Mouse (Mus musculus): ENCODE data around the gene Dcst1. TPM values are rescaled to one million over a fixed set of nuclear protein-coding genes. Genes with fewer than 3 reads are reported as not detected.

Gene Dcst1
- polyA plus RNA-seq, 1 experiment from 2014 or later, result 0.37 TPM

DNA sequence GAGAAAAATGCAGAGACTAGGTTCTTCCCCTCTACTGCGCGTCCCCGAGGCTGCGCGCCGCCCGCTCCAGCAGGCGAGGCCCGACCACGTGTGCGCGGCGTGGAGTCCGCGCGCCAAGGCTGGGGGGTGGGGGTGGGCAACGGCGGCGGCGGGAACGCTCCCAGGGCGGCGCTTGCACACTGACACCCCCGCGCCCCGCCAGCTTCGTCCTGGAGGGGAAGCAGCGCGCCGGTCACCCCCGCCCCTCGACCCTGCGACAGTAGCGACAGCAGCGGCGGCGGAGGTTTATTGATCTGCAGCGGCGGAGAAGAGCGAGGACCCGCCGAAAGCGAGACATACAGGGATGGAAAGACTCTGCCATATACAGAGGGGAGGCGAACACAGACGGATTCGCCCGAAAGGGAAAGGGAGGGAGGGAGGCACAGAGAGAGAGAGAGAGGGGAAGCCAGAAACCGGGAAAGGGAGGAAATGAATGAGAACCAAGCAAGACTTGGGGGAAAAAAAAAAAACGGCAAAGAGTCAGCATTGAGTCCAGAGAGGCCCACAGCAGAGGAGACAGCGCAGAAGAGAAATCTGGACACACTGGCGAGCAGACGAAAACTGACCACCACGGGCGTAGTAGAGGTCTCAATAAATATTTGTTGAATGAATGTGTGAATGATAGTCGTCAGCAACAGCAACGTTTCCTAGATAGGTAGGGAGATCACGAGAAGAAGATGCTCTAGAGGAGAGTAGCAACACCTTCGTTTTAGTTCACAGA is 45.3 kb downstream of the Dcst1 start:
- WGBS, result 4% methylated on average over 55 of the region's 58 CpGs
- Histone ChIP-seq H3K4me1 (ENCODE audit: control insufficient read depth, insufficient read depth, low read length) (peaks cover 59% of the 10 kb centered on the region), H3K36me3 (ENCODE audit: control insufficient read depth, insufficient read depth, low read length) (no peaks in the 10 kb centered on the region), H3K4me3 (ENCODE audit: low read depth, low read length) (peak overlapping the region; percentile 70), H3K27me3 (ENCODE audit: control insufficient read depth, insufficient read depth, low read length) (peaks cover 32% of the 10 kb centered on the region), H3K9ac (ENCODE audit: low read length) (peak overlapping the region; percentile 62), H3K9me3 (ENCODE audit: control insufficient read depth, low read length) (no peaks in the 10 kb centered on the region), H3K27ac (replicated peaks; ENCODE audit: low read depth, low read length) (no peak overlapping the region), H3K4me2 (ENCODE audit: low read depth, severe bottlenecking) (peak overlapping the region; percentile 98)
- DNase-seq (ENCODE audit: low spot score) (peak; percentile 61), ATAC-seq (ENCODE audit: insufficient number of reproducible peaks, low FRiP score, low TSS enrichment, low read depth) (no peak)

DNA sequence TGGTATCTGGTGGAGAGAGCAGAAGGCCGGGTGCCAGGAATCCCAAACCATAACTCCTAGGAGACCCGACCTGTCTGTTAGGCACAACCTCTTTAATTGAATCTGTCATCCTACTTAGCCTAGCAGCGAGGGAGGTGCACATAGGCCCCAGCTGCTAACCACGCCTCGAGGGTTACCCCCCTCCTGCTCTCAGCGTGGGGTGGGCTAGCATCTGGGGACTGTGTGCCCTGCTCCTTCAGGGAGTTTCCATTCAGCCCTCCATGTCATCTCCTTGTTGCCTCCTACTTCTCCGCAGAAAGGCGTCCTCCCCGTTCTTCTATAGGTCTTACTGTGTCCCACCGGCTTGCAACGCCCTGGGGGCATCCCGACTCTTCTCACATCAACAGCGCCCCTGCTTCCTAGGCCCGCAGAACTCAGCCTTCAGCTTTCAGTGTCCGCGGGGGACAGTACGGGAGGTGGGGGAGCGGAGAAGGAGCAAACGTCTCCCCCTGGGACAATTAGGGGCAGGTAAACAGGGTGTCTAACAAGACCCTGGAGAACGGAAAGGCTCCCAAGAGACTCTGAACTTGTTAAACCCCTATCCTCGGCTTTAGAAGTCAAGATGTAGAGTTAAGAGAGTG is 46.0 kb downstream of the Dcst1 start:
- DNase-seq (ENCODE audit: low spot score) (no peak), ATAC-seq (ENCODE audit: insufficient number of reproducible peaks, low FRiP score, low TSS enrichment, low read depth) (no peak)
- H3K9ac ChIP-seq (ENCODE audit: low read length), result peak overlapping the region; percentile 62
- H3K4me2 ChIP-seq (ENCODE audit: low read depth, severe bottlenecking), result peak overlapping the region; percentile 98
- H3K4me3 ChIP-seq (ENCODE audit: low read depth, low read length), result peak overlapping the region; percentile 70
- no peak overlapping the region for H3K27ac ChIP-seq (replicated peaks; ENCODE audit: low read depth, low read length)
- H3K36me3 ChIP-seq (ENCODE audit: control insufficient read depth, insufficient read depth, low read length), result no peaks in the 10 kb centered on the region
- H3K4me1 ChIP-seq (ENCODE audit: control insufficient read depth, insufficient read depth, low read length), result peaks cover 59% of the 10 kb centered on the region
- 10% methylated on average over 21 of the region's 21 CpGs for WGBS
- H3K27me3 ChIP-seq (ENCODE audit: control insufficient read depth, insufficient read depth, low read length), result peaks cover 32% of the 10 kb centered on the region
- H3K9me3 ChIP-seq (ENCODE audit: control insufficient read depth, low read length), result no peaks in the 10 kb centered on the region

DNA sequence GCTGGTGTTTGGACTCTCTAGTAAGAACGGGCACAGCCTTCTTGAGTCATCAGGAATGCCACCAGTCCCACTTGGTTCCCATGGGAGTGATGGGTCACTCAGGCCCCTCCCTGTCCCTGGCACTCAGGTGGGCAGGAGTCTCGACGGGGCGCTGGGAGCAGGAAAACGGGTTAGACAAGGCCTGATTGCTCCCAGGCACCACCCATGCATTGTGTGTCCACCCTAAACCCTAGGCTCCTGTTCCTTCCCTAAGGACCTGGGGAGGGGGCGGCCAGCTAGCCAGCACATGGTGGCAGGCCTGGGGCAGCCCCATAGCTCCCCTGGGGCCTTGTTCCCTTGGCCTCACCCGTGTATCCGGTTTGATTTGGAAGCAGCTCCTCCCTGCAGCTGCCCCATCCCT is 46.7 kb downstream of the Dcst1 start:
- Histone ChIP-seq H3K4me3 (ENCODE audit: low read depth, low read length) (no peak overlapping the region), H3K9me3 (ENCODE audit: control insufficient read depth, low read length) (no peaks in the 10 kb centered on the region), H3K4me2 (ENCODE audit: low read depth, severe bottlenecking) (no peak overlapping the region), H3K4me1 (ENCODE audit: control insufficient read depth, insufficient read depth, low read length) (peaks cover 59% of the 10 kb centered on the region), H3K27me3 (ENCODE audit: control insufficient read depth, insufficient read depth, low read length) (peaks cover 32% of the 10 kb centered on the region), H3K27ac (replicated peaks; ENCODE audit: low read depth, low read length) (no peak overlapping the region), H3K36me3 (ENCODE audit: control insufficient read depth, insufficient read depth, low read length) (no peaks in the 10 kb centered on the region), H3K9ac (ENCODE audit: low read length) (no peak overlapping the region)
- no peak for ATAC-seq (ENCODE audit: insufficient number of reproducible peaks, low FRiP score, low TSS enrichment, low read depth)
- DNase-seq (ENCODE audit: low spot score), result no peak
- WGBS, result 72% methylated on average over 8 of the region's 8 CpGs

DNA sequence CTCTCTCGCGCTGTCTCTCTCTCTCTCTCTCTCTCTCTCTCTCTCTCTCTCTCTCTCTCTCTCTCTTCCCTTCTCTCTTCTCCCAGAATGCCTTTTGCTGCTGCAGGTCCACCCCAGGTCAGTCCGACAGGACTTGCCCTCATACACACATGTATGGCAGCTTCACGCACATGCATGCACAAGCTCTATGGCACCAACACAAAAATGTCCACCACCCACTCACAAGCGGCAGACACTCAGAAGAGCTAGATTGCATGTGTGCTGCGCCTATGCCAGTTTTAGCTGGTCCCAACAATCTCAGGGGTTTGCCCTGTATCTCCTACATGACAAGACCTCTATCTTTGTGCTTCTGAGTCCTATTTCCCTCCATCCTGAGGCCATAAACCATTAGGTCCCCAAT is 47.8 kb downstream of the Dcst1 start:
- no peak overlapping the region for H3K4me3 ChIP-seq (ENCODE audit: low read depth, low read length)
- H3K4me1 ChIP-seq (ENCODE audit: control insufficient read depth, insufficient read depth, low read length), result peaks cover 57% of the 10 kb centered on the region
- H3K27ac ChIP-seq (replicated peaks; ENCODE audit: low read depth, low read length), result no peak overlapping the region
- H3K9ac ChIP-seq (ENCODE audit: low read length), result no peak overlapping the region
- H3K9me3 ChIP-seq (ENCODE audit: control insufficient read depth, low read length), result no peaks in the 10 kb centered on the region
- DNase-seq (ENCODE audit: low spot score), result no peak
- peaks cover 32% of the 10 kb centered on the region for H3K27me3 ChIP-seq (ENCODE audit: control insufficient read depth, insufficient read depth, low read length)
- H3K36me3 ChIP-seq (ENCODE audit: control insufficient read depth, insufficient read depth, low read length), result no peaks in the 10 kb centered on the region
- ATAC-seq (ENCODE audit: insufficient number of reproducible peaks, low FRiP score, low TSS enrichment, low read depth), result no peak
- H3K4me2 ChIP-seq (ENCODE audit: low read depth, severe bottlenecking), result 0 out of 2 replicates have a peak overlapping the region, but pooled peaks have one; percentile 50
- 51% methylated on average over 6 of the region's 6 CpGs for WGBS

DNA sequence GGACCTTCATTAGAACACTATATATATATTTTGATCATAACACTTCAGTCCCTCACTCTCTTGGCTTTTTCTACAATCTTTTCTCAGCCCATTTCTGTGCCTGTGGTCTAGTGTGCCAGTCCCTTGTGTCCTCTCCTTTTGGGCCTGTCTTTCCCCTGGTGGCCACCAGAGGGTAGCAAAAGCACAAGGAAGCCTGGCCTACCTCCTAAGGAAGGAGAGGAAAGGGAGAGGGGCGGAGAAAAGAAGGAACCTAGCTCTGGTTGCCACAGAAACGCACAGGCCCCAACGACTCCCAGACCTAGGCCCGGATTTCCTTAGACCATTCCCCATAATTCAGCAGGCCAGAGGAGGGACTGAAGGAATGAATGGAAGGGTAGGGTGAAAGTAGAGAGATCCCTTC is 48.2 kb downstream of the Dcst1 start:
- H3K4me2 ChIP-seq (ENCODE audit: low read depth, severe bottlenecking), result 0 out of 2 replicates have a peak overlapping the region, but pooled peaks have one; percentile 50
- WGBS, result 0% methylated on average over 4 of the region's 4 CpGs
- no peak overlapping the region for H3K27ac ChIP-seq (replicated peaks; ENCODE audit: low read depth, low read length)
- H3K4me3 ChIP-seq (ENCODE audit: low read depth, low read length), result no peak overlapping the region
- peaks cover 32% of the 10 kb centered on the region for H3K27me3 ChIP-seq (ENCODE audit: control insufficient read depth, insufficient read depth, low read length)
- H3K9me3 ChIP-seq (ENCODE audit: control insufficient read depth, low read length), result 0 out of 2 replicates have a peak, but pooled peaks cover 2% of the 10 kb centered on the region
- DNase-seq (ENCODE audit: low spot score) (peak; percentile 89), ATAC-seq (ENCODE audit: insufficient number of reproducible peaks, low FRiP score, low TSS enrichment, low read depth) (peak; percentile 56)
- no peaks in the 10 kb centered on the region for H3K36me3 ChIP-seq (ENCODE audit: control insufficient read depth, insufficient read depth, low read length)
- peaks cover 55% of the 10 kb centered on the region for H3K4me1 ChIP-seq (ENCODE audit: control insufficient read depth, insufficient read depth, low read length)
- H3K9ac ChIP-seq (ENCODE audit: low read length), result no peak overlapping the region

DNA sequence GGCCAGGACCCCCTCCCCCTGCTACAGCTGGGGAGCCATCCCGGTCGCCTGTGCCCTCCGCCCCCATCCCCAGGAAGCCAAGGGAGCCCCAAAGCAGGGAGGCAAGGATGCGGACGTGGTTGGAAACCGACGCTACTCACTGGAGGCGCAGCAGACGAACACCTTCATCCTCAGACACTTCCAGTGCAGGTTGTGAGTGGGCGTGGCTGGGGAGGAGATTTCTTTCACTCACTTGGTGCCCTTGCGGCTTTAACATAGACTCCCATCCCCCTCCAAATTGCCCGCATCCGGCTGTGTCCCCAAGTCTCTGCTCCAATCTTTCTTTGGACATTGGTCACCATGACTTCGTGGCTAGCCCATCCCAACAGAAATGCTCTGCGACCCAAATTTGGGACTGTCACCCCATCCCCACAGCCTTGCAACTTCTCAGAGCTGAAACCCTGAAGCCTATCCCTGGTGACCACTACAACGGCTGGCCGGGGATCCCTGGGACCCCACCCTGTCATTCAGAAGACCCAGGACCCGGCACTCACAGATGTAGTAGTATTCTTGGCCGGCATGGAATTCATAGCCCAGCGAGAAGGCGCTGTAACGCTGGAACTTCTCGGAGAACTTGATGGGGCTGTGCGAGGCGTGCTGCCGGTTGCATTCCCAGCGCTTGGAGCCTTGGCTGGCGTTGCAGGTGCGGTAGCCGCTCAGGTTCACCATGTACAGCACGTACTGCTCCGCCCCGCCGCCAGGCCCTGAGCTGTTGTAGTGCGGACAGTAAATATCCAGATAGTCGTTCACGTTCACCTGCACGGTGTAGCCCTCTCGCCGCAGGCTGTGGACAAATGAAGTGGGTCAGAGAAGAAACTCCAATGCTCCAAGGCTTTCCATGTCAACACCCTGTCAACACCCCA is 48.9 kb downstream of the Dcst1 start:
- Histone ChIP-seq H3K27ac (replicated peaks; ENCODE audit: low read depth, low read length) (no peak overlapping the region), H3K4me2 (ENCODE audit: low read depth, severe bottlenecking) (peak overlapping the region; percentile 50), H3K4me1 (ENCODE audit: control insufficient read depth, insufficient read depth, low read length) (peaks cover 48% of the 10 kb centered on the region), H3K9me3 (ENCODE audit: control insufficient read depth, low read length) (0 out of 2 replicates have a peak, but pooled peaks cover 3% of the 10 kb centered on the region), H3K9ac (ENCODE audit: low read length) (0 out of 2 replicates have a peak overlapping the region, but pooled peaks have one; percentile 0), H3K36me3 (ENCODE audit: control insufficient read depth, insufficient read depth, low read length) (no peaks in the 10 kb centered on the region), H3K27me3 (ENCODE audit: control insufficient read depth, insufficient read depth, low read length) (peaks cover 27% of the 10 kb centered on the region), H3K4me3 (ENCODE audit: low read depth, low read length) (peak overlapping the region; percentile 12; the same call in 1 of the 2 replicates)
- WGBS, result 14% methylated on average over 40 of the region's 40 CpGs
- no peak for DNase-seq (ENCODE audit: low spot score)
- no peak for ATAC-seq (ENCODE audit: insufficient number of reproducible peaks, low FRiP score, low TSS enrichment, low read depth)

DNA sequence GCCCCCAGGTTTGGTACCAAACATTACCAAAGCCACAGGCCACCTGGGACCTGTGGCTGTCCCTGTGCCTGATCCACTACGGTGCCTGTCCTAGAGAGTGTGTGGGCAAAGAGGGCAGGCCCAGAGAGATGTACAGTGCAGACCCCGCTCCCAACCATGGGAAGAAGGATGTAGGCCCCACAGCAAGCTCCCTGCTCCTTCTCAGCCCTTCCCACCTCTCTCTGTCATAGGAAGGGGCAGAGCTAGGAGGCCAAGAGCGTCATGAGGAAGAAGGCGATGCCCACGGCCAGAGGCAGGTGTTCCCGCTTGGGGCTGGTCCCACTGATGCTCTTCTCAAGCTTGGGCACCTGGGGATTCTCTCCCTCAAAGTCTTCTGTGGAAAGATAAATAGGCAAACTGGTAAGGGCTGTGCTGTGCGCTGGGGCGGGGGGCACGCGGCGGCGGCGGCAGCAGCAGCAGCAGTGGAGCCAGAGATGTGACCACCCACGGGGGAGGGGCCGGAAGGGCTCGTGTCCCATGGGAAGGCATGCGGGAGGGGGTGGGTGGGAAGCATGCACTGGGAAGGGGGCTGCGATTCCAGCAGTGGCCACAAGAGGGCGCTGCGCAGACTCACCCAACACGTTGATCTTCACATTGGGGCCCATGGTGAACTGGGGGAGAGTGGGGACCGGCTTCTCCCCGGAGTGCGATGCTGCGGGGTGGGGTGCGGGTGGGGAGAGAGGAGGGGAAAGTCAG is 49.7 kb downstream of the Dcst1 start:
- Histone ChIP-seq H3K4me2 (ENCODE audit: low read depth, severe bottlenecking) (peak overlapping the region; percentile 50), H3K4me3 (ENCODE audit: low read depth, low read length) (peak overlapping the region; percentile 21), H3K27me3 (ENCODE audit: control insufficient read depth, insufficient read depth, low read length) (peaks cover 20% of the 10 kb centered on the region), H3K9me3 (ENCODE audit: control insufficient read depth, low read length) (0 out of 2 replicates have a peak, but pooled peaks cover 3% of the 10 kb centered on the region), H3K36me3 (ENCODE audit: control insufficient read depth, insufficient read depth, low read length) (no peaks in the 10 kb centered on the region), H3K4me1 (ENCODE audit: control insufficient read depth, insufficient read depth, low read length) (peaks cover 42% of the 10 kb centered on the region), H3K9ac (ENCODE audit: low read length) (peak overlapping the region; percentile 17; the same call in 1 of the 2 replicates), H3K27ac (replicated peaks; ENCODE audit: low read depth, low read length) (no peak overlapping the region)
- 0 out of 2 replicates have a peak, but pooled peaks have one; percentile 3 for ATAC-seq (ENCODE audit: insufficient number of reproducible peaks, low FRiP score, low TSS enrichment, low read depth)
- peak; percentile 94 for DNase-seq (ENCODE audit: low spot score)
- WGBS, result 8% methylated on average over 23 of the region's 26 CpGs

Measured in limb, embryonic 11.5 days (tissue).